In the genomic region with DNA sequence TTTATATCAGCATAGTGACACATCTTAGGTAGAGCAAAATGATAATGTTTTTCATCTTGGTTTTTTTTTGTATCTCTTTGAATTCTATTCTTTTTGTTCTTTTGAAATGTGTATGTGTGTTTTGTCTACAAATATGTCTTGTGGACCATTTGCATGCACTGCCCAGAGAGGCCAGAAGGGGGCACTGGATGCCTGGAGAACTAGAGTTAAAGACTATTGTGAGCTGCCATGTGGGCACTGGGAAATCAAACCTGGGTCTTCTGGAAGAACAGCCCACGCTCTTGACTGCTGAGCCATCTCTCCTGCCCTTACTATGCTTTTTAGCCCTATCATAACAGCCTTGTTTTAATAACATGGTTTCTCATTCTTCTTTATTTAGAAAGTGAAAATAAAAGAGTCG, we compare ENCODE assay signal across 10 mouse cellular contexts. TPM values are rescaled to one million over a fixed set of nuclear protein-coding genes. Genes with fewer than 3 reads are reported as not detected.
DNase-seq lines count a peak whose midpoint lies in the region; ATAC-seq and TF ChIP-seq lines count a peak whose summit lies in the region.
"Had no signal": no experiment of that assay in that cellular context is flagged by ENCODE, and none has a peak within 500 bp of the region (broad histone marks: within the 10 kb centered on the region; RNA-seq: fewer than 3 reads in every experiment).

No protein-coding gene starts in this region.

- no peaks in the 10 kb centered on the region for H3K4me1 ChIP-seq in heart, adult 2 months (ENCODE audit: control insufficient read depth, insufficient read depth, low read length)
- H3K4me1 ChIP-seq in heart, embryonic 12.5 days (replicated peaks) = peaks cover 3% of the 10 kb centered on the region; the same call in 1 of the 2 replicates
- H3K4me1 ChIP-seq in embryonic fibroblast, embryonic 13.5 days (ENCODE audit: control insufficient read depth, insufficient read depth, low read length) = no peaks in the 10 kb centered on the region
- H3K4me1 ChIP-seq: embryonic facial prominence, embryonic 12.5 days; limb, embryonic 15.5 days had no signal

- 0 out of 2 replicates have a peak, but pooled peaks cover 5% of the 10 kb centered on the region for H3K9me3 ChIP-seq in heart, embryonic 12.5 days (replicated peaks)
- H3K9me3 ChIP-seq: embryonic facial prominence, embryonic 12.5 days; limb, embryonic 15.5 days had no signal

- no peak overlapping the region for H3K4me3 ChIP-seq in heart, adult 2 months
- H3K4me3 ChIP-seq in heart, embryonic 12.5 days = no peak overlapping the region
- H3K4me3 ChIP-seq in embryonic fibroblast, embryonic 13.5 days (ENCODE audit: insufficient read depth, low read length) = no peak overlapping the region
- H3K4me3 ChIP-seq: embryonic facial prominence, embryonic 12.5 days; limb, embryonic 15.5 days had no signal

- TF ChIP-seq EP300 in heart, adult 2 months (IDR thresholded peaks at IDR 0.05; ENCODE audit: insufficient read depth, low read depth, low read length) = no peak

- 76% methylated on average over 2 of the region's 2 CpGs for WGBS in heart, adult 2 months
- WGBS in heart, embryonic 12.5 days = 76% methylated on average over 2 of the region's 2 CpGs

- peak; percentile 68 for TF ChIP-seq CTCF in heart, adult 2 months (IDR thresholded peaks at IDR 0.05)
- peak; percentile 32; the same call in 1 of the 2 replicates for TF ChIP-seq CTCF in embryonic fibroblast, embryonic 13.5 days (IDR thresholded peaks at IDR 0.05; ENCODE audit: borderline replicate concordance, insufficient read depth, low read length)

- no peak for ATAC-seq in heart, embryonic 12.5 days (ENCODE audit: insufficient number of reproducible peaks, low FRiP score)
- ATAC-seq in megakaryocyte progenitor cell, adult 5-6 weeks (replicated peaks; ENCODE audit: poor library complexity) = peak; percentile 90

- H3K79me2 ChIP-seq in heart, adult 2 months (replicated peaks; ENCODE audit: control insufficient read depth, insufficient read depth, low read length) = no peaks in the 10 kb centered on the region

- H3K27ac ChIP-seq in heart, adult 2 months = no peak overlapping the region
- no peak overlapping the region for H3K27ac ChIP-seq in heart, embryonic 12.5 days (ENCODE audit: poor library complexity, severe bottlenecking)
- no peak overlapping the region for H3K27ac ChIP-seq in embryonic fibroblast, embryonic 13.5 days (ENCODE audit: insufficient read depth, low read length)
- H3K27ac ChIP-seq: embryonic facial prominence, embryonic 12.5 days; limb, embryonic 15.5 days had no signal

- no peak for TF ChIP-seq POLR2A in heart, adult 2 months (IDR thresholded peaks at IDR 0.05; ENCODE audit: insufficient read depth, low read depth, low read length)
- TF ChIP-seq POLR2A in embryonic fibroblast, embryonic 13.5 days (IDR thresholded peaks at IDR 0.05; ENCODE audit: low read depth, low read length) = no peak

- H3K9ac ChIP-seq in heart, adult 2 months (ENCODE audit: low read depth, low read length) = no peak overlapping the region
- no peak overlapping the region for H3K9ac ChIP-seq in heart, embryonic 12.5 days
- H3K9ac ChIP-seq: embryonic facial prominence, embryonic 12.5 days; limb, embryonic 15.5 days had no signal

- H3K27me3 ChIP-seq in heart, adult 2 months (ENCODE audit: control insufficient read depth, insufficient read depth, low read length) = no peaks in the 10 kb centered on the region
- H3K27me3 ChIP-seq in heart, embryonic 12.5 days (replicated peaks) = peaks cover 32% of the 10 kb centered on the region
- H3K27me3 ChIP-seq: embryonic facial prominence, embryonic 12.5 days; limb, embryonic 15.5 days had no signal

- peak; percentile 32 to 49 for DNase-seq in heart, adult 2 months
- peak; percentile 82 for DNase-seq in A20 (ENCODE audit: low read depth, low spot score)
- peak; percentile 67 for DNase-seq in T-cell, adult 2 months (ENCODE audit: low spot score)
- DNase-seq in thymus, postnatal 10 days (ENCODE audit: low spot score in 2 of 2) = peak; percentile 53 to 75
- DNase-seq in frontal cortex, postnatal 25 days (ENCODE audit: low spot score in 2 of 2) = no peak

- H3K4me2 ChIP-seq in heart, embryonic 12.5 days = no peak overlapping the region
- H3K4me2 ChIP-seq: embryonic facial prominence, embryonic 12.5 days; limb, embryonic 15.5 days had no signal

- intact Hi-C loops in heart, adult 2 months (cut with DNase I) = loop anchor here (1.0 kb wide), 1 partner anchor 262 kb away; no protein-coding TSS in a partner anchor

- H3K36me3 ChIP-seq in heart, adult 2 months (ENCODE audit: control insufficient read depth, insufficient read depth, low read length) = no peaks in the 10 kb centered on the region
- no peaks in the 10 kb centered on the region for H3K36me3 ChIP-seq in heart, embryonic 12.5 days
- H3K36me3 ChIP-seq: embryonic facial prominence, embryonic 12.5 days; limb, embryonic 15.5 days had no signal

RNA-seq across cellular contexts. Expression of a gene that starts 5.8 kb away (rescaled TPM):
- total RNA-seq in heart, adult 2 months (2021) = not detected
- polyA plus RNA-seq in heart, adult 2 months (2012; rRNA removed) = not detected in 2 replicates
- 0.04 and 0.28 TPM in 2 replicates for polyA plus RNA-seq in heart, embryonic 12.5 days (2016; fragmentation: Nextera tagmentation; extraction: Ambion mirVana)
- polyA plus RNA-seq in embryonic fibroblast, embryonic 13.5 days (2011; ENCODE audit: insufficient read length, low read depth, missing spikeins) = not detected in 2 replicates
- total RNA-seq in megakaryocyte progenitor cell, adult 5-6 weeks (2015) = 0.15 and 0.81 TPM in 2 replicates
- 0.37 TPM in 1 of 2 replicates, not detected in the other for total RNA-seq in megakaryocyte progenitor cell, adult 5-6 weeks (2017)

Comparison
In these comparisons a context has a peak if more than half of its experiments do, and no peak if none do; other contexts are left out.
1. DNase-seq: peak in heart, adult 2 months (2 of 2), A20 (single experiment), T-cell, adult 2 months (single experiment) and thymus, postnatal 10 days (2 of 2); none in frontal cortex, postnatal 25 days (0 of 2).